Mouse (Mus musculus): ENCODE data around the gene Olfr849.

Olfr849 gene

DNA sequence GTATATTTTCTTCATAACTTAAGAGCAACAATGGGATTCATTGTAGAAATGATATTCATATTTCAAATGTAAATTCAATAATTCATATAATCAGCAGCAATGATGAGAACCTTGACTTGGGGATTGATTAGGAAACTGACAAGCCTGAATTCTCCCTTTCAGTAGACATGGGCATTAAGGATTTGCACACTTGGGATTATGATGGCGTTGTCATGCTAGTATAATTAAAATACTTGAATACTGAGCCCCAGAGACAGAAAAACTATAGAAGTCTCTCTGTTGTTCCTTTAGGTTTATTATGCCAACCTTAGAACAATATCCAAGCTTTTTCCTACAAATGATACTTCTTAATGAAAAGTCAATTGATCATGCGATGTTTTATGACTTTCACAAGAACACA lies at the start of gene Olfr849:
Olfr849 (plus strand) TSS at position 301 of the 400 bp plus-strand sequence.
- no peak for DNase-seq (ENCODE audit: low spot score)

DNA sequence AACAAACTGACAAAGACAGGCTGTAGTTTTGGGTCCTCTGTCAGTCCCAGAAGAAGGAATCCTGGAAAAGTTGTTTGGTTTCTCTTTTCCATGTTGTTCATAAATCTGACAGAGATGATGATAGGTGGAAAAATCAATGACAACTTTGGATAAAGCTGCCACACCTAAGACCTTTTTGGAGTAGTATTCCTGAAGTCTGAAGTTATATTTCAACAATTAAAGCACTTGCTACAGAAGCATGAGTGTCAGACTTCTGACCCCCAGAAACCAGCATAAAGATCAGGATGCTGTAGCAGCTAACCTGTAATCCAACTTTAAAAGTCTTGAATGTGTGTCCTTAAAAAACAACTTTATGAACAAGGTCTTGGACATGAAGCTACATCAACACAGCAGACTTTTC lies 38.1 kb downstream of the Olfr849 start, which contains the start of gene Olfr850:
Olfr850 (minus strand) TSS at position 101 of the 400 bp plus-strand sequence.
- no peak for DNase-seq (ENCODE audit: low spot score)

DNA sequence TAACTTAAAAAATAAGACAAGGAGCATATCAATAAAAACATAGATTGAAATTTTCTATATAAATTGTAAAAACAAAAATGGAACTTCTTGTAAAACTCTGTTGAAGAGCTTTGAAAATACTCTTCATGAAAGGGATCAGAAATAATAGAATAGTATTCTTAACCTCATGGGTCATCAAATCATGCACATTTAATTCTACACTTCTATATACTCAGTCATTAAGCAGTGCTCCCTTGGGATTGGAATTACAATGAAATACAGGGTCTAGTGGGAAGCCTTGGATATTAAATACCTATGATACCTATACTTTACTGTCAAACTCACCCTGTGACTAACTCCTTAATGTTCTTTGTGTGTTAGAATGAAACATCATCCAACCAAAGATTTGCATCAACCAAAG lies 52.9 kb downstream of the Olfr849 start, which contains the start of gene Olfr851:
Olfr851 (plus strand) TSS at position 301 of the 400 bp plus-strand sequence.
- DNase-seq (ENCODE audit: low spot score), result no peak
